Mouse (Mus musculus): ENCODE results near the gene Myl10. TPM values are rescaled to one million over a fixed set of nuclear protein-coding genes. Genes with fewer than 3 reads are reported as not detected.

The Myl10 gene
- total and polyA plus RNA-seq, 2 experiments from 2014 or later = not detected

DNA sequence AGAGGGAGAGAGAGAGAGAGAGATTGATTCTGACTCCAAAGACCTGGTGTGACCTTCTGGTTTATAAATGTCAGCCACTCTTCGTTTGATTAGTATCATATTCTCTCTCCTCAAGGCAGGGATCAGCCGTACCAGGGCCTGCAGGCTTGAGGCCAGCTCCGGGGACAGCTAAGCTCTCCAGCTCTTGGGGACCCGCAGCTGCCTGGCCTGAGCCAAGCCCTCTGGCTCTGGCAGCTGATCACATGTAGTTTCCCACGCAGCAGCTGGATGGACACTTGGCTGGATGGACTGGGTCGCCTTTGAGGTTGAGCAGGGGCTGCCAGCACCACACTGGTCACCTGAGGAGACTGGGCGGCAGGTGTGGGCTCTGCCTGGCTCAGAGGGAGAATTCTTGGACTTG, 5.4 kb upstream of the Myl10 start:
- WGBS = 59% methylated on average over 7 of the region's 7 CpGs
- Histone ChIP-seq H3K27ac (ENCODE audit: low read depth, low read length) (no peak overlapping the region), H3K36me3 (ENCODE audit: insufficient read depth, low read length) (no peaks in the 10 kb centered on the region), H3K4me1 (ENCODE audit: insufficient read depth, low read length) (no peaks in the 10 kb centered on the region), H3K9ac (replicated peaks; ENCODE audit: low read length, poor library complexity, severe bottlenecking) (no peak overlapping the region), H3K4me3 (ENCODE audit: low read depth, low read length) (no peak overlapping the region), H3K9me3 (ENCODE audit: low read length) (no peaks in the 10 kb centered on the region), H3K4me2 (ENCODE audit: low read depth, low read length, poor library complexity, severe bottlenecking) (no peak overlapping the region), H3K27me3 (ENCODE audit: insufficient read depth, low read length) (no peaks in the 10 kb centered on the region)
- no peak for TF ChIP-seq CTCF (IDR thresholded peaks at IDR 0.05)
- DNase-seq (ENCODE audit: low spot score) (no peak), ATAC-seq (ENCODE audit: low FRiP score) (no peak)

DNA sequence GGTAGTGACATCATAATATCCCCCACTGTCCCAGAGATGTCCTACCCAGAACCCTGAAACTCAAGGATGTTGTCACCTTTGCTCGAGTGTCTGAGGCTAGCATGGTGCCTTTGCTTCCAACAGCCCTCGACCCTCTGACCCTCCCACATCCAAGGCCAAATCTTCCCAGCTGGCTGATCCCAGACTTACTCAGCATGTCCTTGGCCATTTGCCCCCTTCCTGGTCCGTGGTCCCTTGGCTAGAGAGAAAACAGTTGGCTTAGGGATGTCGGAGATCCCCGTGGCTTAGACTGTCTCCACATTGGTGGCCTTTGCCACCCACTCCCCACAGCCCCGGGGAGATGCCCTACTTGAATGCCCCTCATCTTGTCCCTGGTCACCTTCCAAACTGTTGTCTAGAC, 4.1 kb upstream of the Myl10 start:
- H3K36me3 ChIP-seq (ENCODE audit: insufficient read depth, low read length) = no peaks in the 10 kb centered on the region
- no peak overlapping the region for H3K27ac ChIP-seq (ENCODE audit: low read depth, low read length)
- no peaks in the 10 kb centered on the region for H3K27me3 ChIP-seq (ENCODE audit: insufficient read depth, low read length)
- no peak for DNase-seq (ENCODE audit: low spot score)
- H3K9me3 ChIP-seq (ENCODE audit: low read length) = no peaks in the 10 kb centered on the region
- 79% methylated on average over 6 of the region's 6 CpGs for WGBS
- no peak overlapping the region for H3K4me2 ChIP-seq (ENCODE audit: low read depth, low read length, poor library complexity, severe bottlenecking)
- TF ChIP-seq CTCF (IDR thresholded peaks at IDR 0.05) = no peak
- no peaks in the 10 kb centered on the region for H3K4me1 ChIP-seq (ENCODE audit: insufficient read depth, low read length)
- H3K9ac ChIP-seq (replicated peaks; ENCODE audit: low read length, poor library complexity, severe bottlenecking) = no peak overlapping the region
- H3K4me3 ChIP-seq (ENCODE audit: low read depth, low read length) = no peak overlapping the region
- no peak for ATAC-seq (ENCODE audit: low FRiP score)

DNA sequence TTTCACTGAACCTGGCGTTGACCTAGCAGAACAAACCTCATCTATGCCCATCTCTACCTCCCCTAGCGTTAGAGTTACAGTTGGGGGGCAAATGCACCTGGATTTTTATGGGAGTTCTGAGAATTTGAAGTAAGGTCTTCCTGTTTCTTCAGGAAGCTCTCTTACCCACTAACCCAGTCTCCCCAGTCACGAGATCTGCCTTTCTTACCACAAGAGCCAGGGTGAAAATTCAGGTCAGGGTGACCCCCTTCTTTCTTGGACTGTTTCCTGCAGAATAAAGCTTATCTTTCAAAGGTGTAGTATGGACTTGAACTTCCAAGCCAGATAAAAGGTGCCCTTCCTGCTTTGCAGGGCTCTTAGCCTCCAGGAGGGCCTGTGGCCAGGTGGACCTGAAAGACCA, 1.8 kb upstream of the Myl10 start:
- WGBS = 66% methylated on average over 3 of the region's 3 CpGs
- Histone ChIP-seq H3K27me3 (ENCODE audit: insufficient read depth, low read length) (no peaks in the 10 kb centered on the region), H3K4me2 (ENCODE audit: low read depth, low read length, poor library complexity, severe bottlenecking) (no peak overlapping the region), H3K36me3 (ENCODE audit: insufficient read depth, low read length) (no peaks in the 10 kb centered on the region), H3K4me3 (ENCODE audit: low read depth, low read length) (no peak overlapping the region), H3K27ac (ENCODE audit: low read depth, low read length) (no peak overlapping the region), H3K4me1 (ENCODE audit: insufficient read depth, low read length) (no peaks in the 10 kb centered on the region), H3K9ac (replicated peaks; ENCODE audit: low read length, poor library complexity, severe bottlenecking) (no peak overlapping the region), H3K9me3 (ENCODE audit: low read length) (no peaks in the 10 kb centered on the region)
- no peak for ATAC-seq (ENCODE audit: low FRiP score)
- TF ChIP-seq CTCF (IDR thresholded peaks at IDR 0.05) = no peak
- DNase-seq (ENCODE audit: low spot score) = no peak

DNA sequence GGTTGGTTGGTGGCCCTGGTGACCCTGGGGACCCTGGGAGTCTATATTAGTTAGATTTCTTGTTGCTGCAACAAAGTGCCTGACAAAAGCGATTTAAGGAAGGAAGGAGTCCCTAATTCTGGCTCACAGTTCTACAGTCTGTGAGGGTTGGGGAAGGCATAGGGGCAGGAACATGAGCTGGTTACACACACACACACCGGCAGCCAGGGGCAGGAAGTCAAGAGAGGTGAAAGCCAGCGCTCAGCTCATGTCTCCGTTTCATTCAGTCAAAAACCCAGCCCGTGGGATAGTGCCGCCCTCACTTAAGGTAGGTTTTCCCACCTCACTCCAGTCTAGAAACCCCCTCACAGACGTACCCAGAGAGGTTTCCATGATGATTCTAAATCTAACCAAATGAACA, 472 bp downstream of the Myl10 start:
- H3K9ac ChIP-seq (replicated peaks; ENCODE audit: low read length, poor library complexity, severe bottlenecking) = no peak overlapping the region
- TF ChIP-seq CTCF (IDR thresholded peaks at IDR 0.05) = no peak
- no peaks in the 10 kb centered on the region for H3K9me3 ChIP-seq (ENCODE audit: low read length)
- H3K36me3 ChIP-seq (ENCODE audit: insufficient read depth, low read length) = no peaks in the 10 kb centered on the region
- DNase-seq (ENCODE audit: low spot score) (no peak), ATAC-seq (ENCODE audit: low FRiP score) (no peak)
- no peak overlapping the region for H3K4me3 ChIP-seq (ENCODE audit: low read depth, low read length)
- 79% methylated on average over 7 of the region's 7 CpGs for WGBS
- H3K27me3 ChIP-seq (ENCODE audit: insufficient read depth, low read length) = no peaks in the 10 kb centered on the region
- H3K27ac ChIP-seq (ENCODE audit: low read depth, low read length) = no peak overlapping the region
- no peak overlapping the region for H3K4me2 ChIP-seq (ENCODE audit: low read depth, low read length, poor library complexity, severe bottlenecking)
- no peaks in the 10 kb centered on the region for H3K4me1 ChIP-seq (ENCODE audit: insufficient read depth, low read length)

DNA sequence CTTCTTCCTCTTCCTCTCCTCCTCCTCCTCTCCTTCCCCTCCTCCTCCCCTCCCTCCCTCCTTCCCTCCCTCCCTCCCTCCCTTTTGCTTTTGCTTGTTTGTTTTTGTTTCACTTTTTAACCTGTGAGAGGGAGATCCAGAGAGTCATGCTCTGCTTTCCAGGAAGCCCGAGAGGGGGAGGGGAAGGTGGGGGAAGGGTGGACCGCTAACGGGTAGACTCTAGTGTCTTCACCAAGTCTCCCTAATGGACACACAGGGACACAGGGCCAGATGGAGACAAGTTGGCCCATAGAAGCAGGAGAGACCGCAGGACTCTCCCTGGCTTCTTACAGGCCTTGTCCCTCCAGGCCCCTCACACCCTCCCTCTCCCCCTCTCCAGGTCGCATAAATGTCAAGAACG, 2.0 kb downstream of the Myl10 start:
- H3K4me2 ChIP-seq (ENCODE audit: low read depth, low read length, poor library complexity, severe bottlenecking) = no peak overlapping the region
- WGBS = 82% methylated on average over 6 of the region's 6 CpGs
- no peak for ATAC-seq (ENCODE audit: low FRiP score)

DNA sequence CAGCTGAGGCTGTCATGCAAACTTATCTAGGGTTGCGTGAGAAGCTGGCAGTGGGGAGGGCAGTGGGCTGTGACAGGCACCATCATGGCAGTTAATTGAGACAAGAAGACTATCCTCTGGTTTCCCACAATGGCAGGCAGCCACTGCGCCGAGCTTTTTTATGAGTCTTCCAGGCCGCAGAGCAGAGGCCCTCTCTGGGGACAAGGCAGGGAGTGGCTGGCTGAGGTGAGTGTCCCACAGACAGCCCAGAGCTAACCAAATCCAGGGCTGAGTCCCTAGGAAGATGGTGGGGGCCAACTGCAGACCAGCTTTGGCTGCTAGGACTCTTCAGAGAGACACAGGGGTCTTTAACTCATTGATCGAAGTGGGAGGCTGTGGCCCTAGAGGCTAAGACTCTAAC, 3.6 kb downstream of the Myl10 start:
- Histone ChIP-seq H3K9me3 (ENCODE audit: low read length) (no peaks in the 10 kb centered on the region), H3K4me3 (ENCODE audit: low read depth, low read length) (no peak overlapping the region), H3K27me3 (ENCODE audit: insufficient read depth, low read length) (no peaks in the 10 kb centered on the region), H3K36me3 (ENCODE audit: insufficient read depth, low read length) (no peaks in the 10 kb centered on the region), H3K9ac (replicated peaks; ENCODE audit: low read length, poor library complexity, severe bottlenecking) (no peak overlapping the region), H3K4me1 (ENCODE audit: insufficient read depth, low read length) (no peaks in the 10 kb centered on the region), H3K27ac (ENCODE audit: low read depth, low read length) (no peak overlapping the region), H3K4me2 (ENCODE audit: low read depth, low read length, poor library complexity, severe bottlenecking) (no peak overlapping the region)
- WGBS = 78% methylated on average over 5 of the region's 5 CpGs
- DNase-seq (ENCODE audit: low spot score) = no peak
- no peak for TF ChIP-seq CTCF (IDR thresholded peaks at IDR 0.05)
- no peak for ATAC-seq (ENCODE audit: low FRiP score)

More for the DNA sequence above, 2.0 kb downstream of the Myl10 start:
- no peak overlapping the region for H3K4me3 ChIP-seq (ENCODE audit: low read depth, low read length)
- H3K36me3 ChIP-seq (ENCODE audit: insufficient read depth, low read length) = no peaks in the 10 kb centered on the region
- H3K4me1 ChIP-seq (ENCODE audit: insufficient read depth, low read length) = no peaks in the 10 kb centered on the region
- no peaks in the 10 kb centered on the region for H3K27me3 ChIP-seq (ENCODE audit: insufficient read depth, low read length)
- no peak for DNase-seq (ENCODE audit: low spot score)
- H3K9ac ChIP-seq (replicated peaks; ENCODE audit: low read length, poor library complexity, severe bottlenecking) = no peak overlapping the region
- no peak overlapping the region for H3K27ac ChIP-seq (ENCODE audit: low read depth, low read length)
- H3K9me3 ChIP-seq (ENCODE audit: low read length) = no peaks in the 10 kb centered on the region
- TF ChIP-seq CTCF (IDR thresholded peaks at IDR 0.05) = no peak

All from midbrain, postnatal 0 days (tissue).